In genomic region chr15:28864101-28864500, GRCm38 (mm10) we compare ENCODE assay signal across 20 mouse cellular contexts.
DNase-seq lines count a peak whose midpoint lies in the region; ATAC-seq and TF ChIP-seq lines count a peak whose summit lies in the region.
"Had no signal": no experiment of that assay in that cellular context is flagged by ENCODE, and none has a peak within 500 bp of the region (broad histone marks: within the 10 kb centered on the region; RNA-seq: fewer than 3 reads in every experiment).

No protein-coding gene starts in this region.

- H3K4me3 ChIP-seq in kidney, adult 2 months (ENCODE audit: insufficient read depth, low read depth, low read length): no peak overlapping the region
- no peak overlapping the region for H3K4me3 ChIP-seq in midbrain, embryonic 14.5 days (replicated peaks; ENCODE audit: low read depth, low read length)
- no peak overlapping the region for H3K4me3 ChIP-seq in liver, embryonic 12.5 days
- H3K4me3 ChIP-seq: embryonic facial prominence, embryonic 10.5 days; forebrain, embryonic 15.5 days; heart, embryonic 15.5 days; hindbrain, embryonic 15.5 days had no signal

- no peak for TF ChIP-seq POLR2A in kidney, adult 2 months (IDR thresholded peaks at IDR 0.05; ENCODE audit: low read depth, low read length)
- no peak for TF ChIP-seq POLR2A in brain, embryonic 14.5 days (IDR thresholded peaks at IDR 0.05; ENCODE audit: borderline replicate concordance, extremely low read depth, insufficient read depth, insufficient read length, poor library complexity, severe bottlenecking)

- WGBS in kidney, adult 2 months: 48% methylated on average over 1 of the region's 1 CpGs
- WGBS in midbrain, embryonic 14.5 days: 24% methylated on average over 1 of the region's 1 CpGs
- 69% methylated on average over 1 of the region's 1 CpGs for WGBS in liver, embryonic 12.5 days (ENCODE audit: insufficient replicate concordance)

- no peaks in the 10 kb centered on the region for H3K36me3 ChIP-seq in kidney, adult 2 months (ENCODE audit: control insufficient read depth, insufficient read depth, low read length)
- no peaks in the 10 kb centered on the region for H3K36me3 ChIP-seq in midbrain, embryonic 14.5 days (ENCODE audit: control insufficient read depth, insufficient read depth, low read length)
- no peaks in the 10 kb centered on the region for H3K36me3 ChIP-seq in liver, embryonic 12.5 days
- H3K36me3 ChIP-seq: embryonic facial prominence, embryonic 10.5 days; forebrain, embryonic 15.5 days; heart, embryonic 15.5 days; hindbrain, embryonic 15.5 days had no signal

- no peak overlapping the region for H3K9ac ChIP-seq in midbrain, embryonic 14.5 days (replicated peaks; ENCODE audit: low read length)
- no peak overlapping the region for H3K9ac ChIP-seq in liver, embryonic 12.5 days
- H3K9ac ChIP-seq: forebrain, embryonic 15.5 days; heart, embryonic 15.5 days; hindbrain, embryonic 15.5 days had no signal

- no peak for DNase-seq in kidney, adult 2 months
- no peak for DNase-seq in kidney, postnatal 14 days
- DNase-seq in brain, embryonic 14.5 days (ENCODE audit: low read depth): peak; percentile 60
- peak; percentile 40 for DNase-seq in midbrain, embryonic 14.5 days
- DNase-seq in retina, postnatal 1 day: peak; percentile 53
- DNase-seq in cerebellum, adult 11 months: no peak
- DNase-seq: adrenal gland, adult 8-10 months; adrenal gland, postnatal 36 days; cerebellum, adult 11-12 months; cerebellum, adult 9-11 months; cerebellum, postnatal 36 days; gastrocnemius, postnatal 36 days; heart, adult 11 months; heart, postnatal 14 days had no signal

- TF ChIP-seq CTCF in kidney, adult 2 months (conservative IDR thresholded peaks at IDR 0.05; ENCODE audit: insufficient read depth, insufficient read length, low read depth, low read length): no peak
- TF ChIP-seq CTCF in brain, embryonic 14.5 days (IDR thresholded peaks at IDR 0.05; ENCODE audit: borderline replicate concordance, extremely low read depth, insufficient read depth, insufficient read length): no peak

- H3K27ac ChIP-seq in kidney, adult 2 months (ENCODE audit: insufficient read depth, low read depth, low read length): peak overlapping the region; percentile 31
- H3K27ac ChIP-seq in midbrain, embryonic 14.5 days (replicated peaks; ENCODE audit: low read depth, low read length): no peak overlapping the region
- H3K27ac ChIP-seq in liver, embryonic 12.5 days: no peak overlapping the region
- H3K27ac ChIP-seq: embryonic facial prominence, embryonic 10.5 days; forebrain, embryonic 15.5 days; heart, embryonic 15.5 days; hindbrain, embryonic 15.5 days had no signal

- ATAC-seq in midbrain, embryonic 14.5 days (ENCODE audit: low FRiP score, low TSS enrichment): peak; percentile 40
- no peak for ATAC-seq in liver, embryonic 12.5 days
- ATAC-seq: forebrain, embryonic 15.5 days had no signal

- no peak overlapping the region for H3K4me2 ChIP-seq in midbrain, embryonic 14.5 days (ENCODE audit: low read length)
- H3K4me2 ChIP-seq in liver, embryonic 12.5 days: no peak overlapping the region
- H3K4me2 ChIP-seq: forebrain, embryonic 15.5 days; heart, embryonic 11.5 days; heart, embryonic 15.5 days; hindbrain, embryonic 15.5 days had no signal

- no peaks in the 10 kb centered on the region for H3K27me3 ChIP-seq in kidney, adult 2 months (replicated peaks; ENCODE audit: control insufficient read depth, insufficient read depth, low read length)
- no peaks in the 10 kb centered on the region for H3K27me3 ChIP-seq in midbrain, embryonic 14.5 days (ENCODE audit: control insufficient read depth, insufficient read depth, low read length)
- no peaks in the 10 kb centered on the region for H3K27me3 ChIP-seq in liver, embryonic 12.5 days (replicated peaks)
- H3K27me3 ChIP-seq: forebrain, embryonic 15.5 days; heart, embryonic 15.5 days; hindbrain, embryonic 15.5 days had no signal

- peaks cover 5% of the 10 kb centered on the region for H3K4me1 ChIP-seq in kidney, adult 2 months (ENCODE audit: control insufficient read depth, insufficient read depth, low read length)
- no peaks in the 10 kb centered on the region for H3K4me1 ChIP-seq in midbrain, embryonic 14.5 days (ENCODE audit: control insufficient read depth, insufficient read depth, low read length)
- no peaks in the 10 kb centered on the region for H3K4me1 ChIP-seq in liver, embryonic 12.5 days
- H3K4me1 ChIP-seq: embryonic facial prominence, embryonic 10.5 days; forebrain, embryonic 15.5 days; heart, embryonic 15.5 days; hindbrain, embryonic 15.5 days had no signal

- H3K9me3 ChIP-seq in midbrain, embryonic 14.5 days (ENCODE audit: control insufficient read depth, low read length): no peaks in the 10 kb centered on the region
- H3K9me3 ChIP-seq in liver, embryonic 12.5 days (replicated peaks): no peaks in the 10 kb centered on the region
- H3K9me3 ChIP-seq: embryonic facial prominence, embryonic 10.5 days; forebrain, embryonic 15.5 days; heart, embryonic 15.5 days; hindbrain, embryonic 15.5 days had no signal

Comparison
In these comparisons a context has a peak if more than half of its experiments do, and no peak if none do; other contexts are left out.
1. DNase-seq: peak in brain, embryonic 14.5 days (single experiment), midbrain, embryonic 14.5 days (single experiment) and retina, postnatal 1 day (single experiment); none in kidney, adult 2 months (single experiment), kidney, postnatal 14 days (single experiment) and cerebellum, adult 11 months (single experiment).